Mouse (Mus musculus): ENCODE data around the gene Slco3a1.

GRCm38 (mm10) chr7:74486083-74486482 is 68.5 kb downstream of the Slco3a1 start:
- no peak for TF ChIP-seq CTCF (IDR thresholded peaks at IDR 0.05; ENCODE audit: low read depth, low read length)
- TF ChIP-seq POLR2AphosphoS5 (IDR thresholded peaks at IDR 0.05; ENCODE audit: insufficient replicate concordance, low read depth, low read length) = no peak
